Comparison of ENCODE assay signal across 8 mouse cellular contexts in genomic region chr4:156083348-156083747, GRCm38 (mm10). TPM values are rescaled to one million over a fixed set of nuclear protein-coding genes. Genes with fewer than 3 reads are reported as not detected.
DNase-seq lines count a peak whose midpoint lies in the region; ATAC-seq and TF ChIP-seq lines count a peak whose summit lies in the region.
"Had no signal": no experiment of that assay in that cellular context is flagged by ENCODE, and none has a peak within 500 bp of the region (broad histone marks: within the 10 kb centered on the region; RNA-seq: fewer than 3 reads in every experiment).

No protein-coding gene starts in this region.

- peak overlapping the region; percentile 39; the same call in 1 of the 2 replicates for H3K27ac ChIP-seq in lung, postnatal 0 days (ENCODE audit: low read length)

- peak; percentile 76 to 84 for DNase-seq in urinary bladder, adult 18-20 months (ENCODE audit: low spot score in 2 of 2)
- no peak for DNase-seq in urinary bladder, adult 2 months (ENCODE audit: low spot score)
- peak; percentile 89 to 91 for DNase-seq in kidney, adult 8-10 months
- peak; percentile 57 for DNase-seq in lung, postnatal 0 days (ENCODE audit: low spot score)
- no peak for DNase-seq in gastrocnemius, postnatal 14 days
- no peak for DNase-seq in spleen, postnatal 14 days (ENCODE audit: low spot score in 2 of 2)
- no peak for DNase-seq in thymus, postnatal 4 days

- intact Hi-C loops in gastrocnemius, postnatal 14 days (cut with DNase I; ENCODE audit: low total_unique reads): no loop called here

- no peak for TF ChIP-seq CTCF in lung, postnatal 0 days (IDR thresholded peaks at IDR 0.05)

- H3K4me3 ChIP-seq in lung, postnatal 0 days (ENCODE audit: low read depth, low read length): no peak overlapping the region

- no peaks in the 10 kb centered on the region for H3K9me3 ChIP-seq in lung, postnatal 0 days (ENCODE audit: low read length)

- 50% methylated on average over 5 of the region's 5 CpGs for WGBS in lung, postnatal 0 days

- no peaks in the 10 kb centered on the region for H3K36me3 ChIP-seq in lung, postnatal 0 days (ENCODE audit: insufficient read depth, low read length)

- H3K4me1 ChIP-seq in lung, postnatal 0 days (ENCODE audit: insufficient read depth, low read depth, low read length): peaks cover 8% of the 10 kb centered on the region; the same call in 1 of the 2 replicates

- H3K4me2 ChIP-seq in lung, postnatal 0 days (replicated peaks; ENCODE audit: low read depth, low read length): no peak overlapping the region

- H3K27me3 ChIP-seq in lung, postnatal 0 days (replicated peaks; ENCODE audit: insufficient read depth, low read length): no peaks in the 10 kb centered on the region

- no peak overlapping the region for H3K9ac ChIP-seq in lung, postnatal 0 days (replicated peaks; ENCODE audit: low read depth)

- ATAC-seq in lung, postnatal 0 days: peak; percentile 48

- TF ChIP-seq EP300 in lung, postnatal 0 days (IDR thresholded peaks at IDR 0.05): no peak

RNA-seq across cellular contexts. Expression of gene Ttll10, which starts 24.1 kb away (rescaled TPM):
- polyA plus RNA-seq in urinary bladder, adult 2 months (2012; rRNA removed): 16.3 and 18.2 TPM in 2 replicates
- polyA plus RNA-seq in lung, postnatal 0 days (2015; fragmentation: Nextera tagmentation; extraction: Ambion mirVana): 2.1 and 2.5 TPM in 2 replicates
- not detected for total RNA-seq in gastrocnemius, postnatal 14 days (2021)
- total RNA-seq: monocyte, adult 5-6 weeks had no signal

RNA-seq across cellular contexts. Expression of gene 9430015G10Rik, which starts 26.4 kb away (rescaled TPM):
- 19.0 and 22.4 TPM in 2 replicates for polyA plus RNA-seq in urinary bladder, adult 2 months (2012; rRNA removed)
- polyA plus RNA-seq in lung, postnatal 0 days (2015; fragmentation: Nextera tagmentation; extraction: Ambion mirVana): 5.9 and 6.8 TPM in 2 replicates
- total RNA-seq in gastrocnemius, postnatal 14 days (2021): 1 to 10 TPM; 3.2 to 4.1 TPM

RNA-seq across cellular contexts. Expression of gene Rnf223, which starts 47.0 kb away (rescaled TPM):
- polyA plus RNA-seq in urinary bladder, adult 2 months (2012; rRNA removed): 2.7 and 3.5 TPM in 2 replicates
- 0.07 TPM in 1 of 2 replicates, not detected in the other for polyA plus RNA-seq in lung, postnatal 0 days (2015; fragmentation: Nextera tagmentation; extraction: Ambion mirVana)
- not detected for total RNA-seq in gastrocnemius, postnatal 14 days (2021)
- total RNA-seq: monocyte, adult 5-6 weeks had no signal

RNA-seq across cellular contexts. Expression of gene Tnfrsf18, which starts 57.4 kb away (rescaled TPM):
- 2.1 and 3.4 TPM in 2 replicates for polyA plus RNA-seq in urinary bladder, adult 2 months (2012; rRNA removed)
- polyA plus RNA-seq in lung, postnatal 0 days (2015; fragmentation: Nextera tagmentation; extraction: Ambion mirVana): 1.6 and 1.9 TPM in 2 replicates
- total RNA-seq in gastrocnemius, postnatal 14 days (2021): not detected

Comparison
In these comparisons a context has a peak if more than half of its experiments do, and no peak if none do; other contexts are left out.
1. DNase-seq: peak in urinary bladder, adult 18-20 months (2 of 2), kidney, adult 8-10 months (2 of 2) and lung, postnatal 0 days (single experiment); none in urinary bladder, adult 2 months (single experiment), gastrocnemius, postnatal 14 days (single experiment), spleen, postnatal 14 days (0 of 2) and thymus, postnatal 4 days (single experiment).